Mouse (Mus musculus): Measurements from ENCODE around the gene Ranbp10.

Gene Ranbp10

DNA sequence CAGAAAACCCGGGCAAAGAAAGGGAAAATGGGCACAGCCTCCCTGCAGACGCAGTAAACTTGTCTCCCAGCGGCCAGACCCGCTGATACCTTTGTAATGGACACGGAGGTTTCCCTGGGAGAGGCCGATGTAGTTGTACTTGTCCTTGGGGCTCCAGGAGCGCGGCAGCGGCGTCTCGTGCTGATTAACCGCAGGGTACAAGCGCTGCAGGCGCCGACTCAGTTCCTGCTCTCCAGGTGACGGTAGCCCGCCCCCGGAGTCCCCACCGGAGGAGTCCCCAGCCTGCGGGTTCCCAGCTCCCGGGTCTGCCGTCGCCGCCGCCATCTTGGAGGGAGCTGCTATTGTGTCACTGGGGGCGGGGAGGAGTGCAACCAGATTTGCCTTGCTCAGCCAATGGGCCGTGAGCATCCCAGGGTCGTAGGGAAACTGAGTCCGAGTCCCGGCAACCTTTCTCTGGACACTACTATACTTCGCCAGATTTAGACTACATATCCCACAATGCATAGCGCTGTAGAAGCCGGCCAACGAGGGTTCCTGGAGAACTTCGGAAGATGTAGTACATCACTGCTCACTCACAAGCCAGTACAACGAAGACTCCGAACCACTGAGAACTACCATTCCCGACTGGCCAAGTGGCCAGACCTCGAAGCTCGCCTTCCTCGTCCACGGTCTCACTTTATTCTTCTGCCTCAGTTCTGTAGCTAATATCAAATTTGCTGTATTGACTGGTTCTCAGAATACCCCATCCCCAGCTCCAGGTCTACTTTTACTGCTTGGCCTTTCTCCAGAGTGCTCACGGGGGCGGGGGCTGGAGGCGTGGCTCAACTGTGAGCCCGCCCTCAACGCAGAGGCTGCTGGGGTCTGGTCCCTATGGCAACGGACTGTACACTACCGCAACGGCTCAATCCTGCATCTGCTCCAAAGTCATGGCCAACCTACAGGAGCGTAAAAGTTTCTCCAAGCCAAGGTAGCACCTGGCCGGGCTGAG, at the start of gene Ranbp10, which contains the start of gene Tsnaxip1:
TSS of gene Ranbp10 (minus strand) at position 490 of the 988 bp plus-strand sequence.
TSS of gene Tsnaxip1 (plus strand) at position 871 of the 988 bp plus-strand sequence.
- peak; percentile 90 to 91 for DNase-seq (ENCODE audit: low read depth in 1 of 2, low spot score in 2 of 2)

DNA sequence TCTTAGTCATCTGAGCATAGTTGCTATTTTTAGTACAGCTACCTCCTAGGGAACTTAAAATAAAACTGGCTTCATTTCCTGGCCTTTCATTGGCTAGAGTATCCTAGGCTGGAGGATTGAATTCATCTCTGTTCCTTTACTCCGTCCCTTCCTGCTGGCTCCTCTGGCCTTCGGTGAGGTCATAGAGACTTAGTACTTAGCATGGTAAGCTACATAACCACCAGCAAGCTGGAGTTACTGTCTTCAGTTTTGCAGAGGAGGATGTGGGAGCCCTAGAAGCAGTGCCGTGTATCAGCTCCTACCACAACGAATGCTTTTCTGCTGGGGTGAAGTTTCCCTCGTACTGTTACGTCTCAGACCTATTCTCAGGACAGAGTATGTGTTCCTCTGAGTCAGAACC, 47.2 kb upstream of the Ranbp10 start:
- DNase-seq (ENCODE audit: low read depth in 1 of 2, low spot score in 2 of 2), result no peak

DNA sequence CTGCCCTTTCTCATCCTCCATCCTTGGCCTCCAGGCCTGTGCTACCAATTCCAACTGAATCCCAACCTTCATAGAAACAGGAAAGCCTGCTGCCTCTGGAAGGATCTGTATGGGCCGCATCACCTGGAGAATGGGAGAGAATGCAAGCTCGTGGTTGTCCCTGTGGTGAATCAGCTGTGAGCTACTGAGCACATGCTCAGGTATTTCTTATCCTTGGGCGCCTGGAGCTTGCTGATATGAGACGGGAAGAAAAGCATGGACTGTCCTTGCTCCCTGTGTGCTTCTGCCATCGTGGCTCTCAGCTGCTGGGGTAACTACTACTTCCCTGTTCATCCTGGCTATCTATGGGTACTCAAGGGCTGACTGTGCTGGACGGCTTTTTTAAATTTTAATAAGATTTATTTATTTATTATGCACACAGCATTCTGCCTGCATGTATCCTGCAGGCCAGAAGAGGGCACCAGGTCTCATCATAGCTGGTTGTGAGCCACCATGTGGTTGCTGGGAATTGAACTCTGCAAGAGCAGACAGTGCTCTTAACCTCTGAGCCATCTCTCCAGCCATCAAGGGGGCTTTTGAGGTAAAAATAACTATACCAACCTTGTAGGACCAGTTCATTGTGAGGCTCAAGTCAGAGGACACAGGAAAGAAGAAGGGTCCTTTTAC, 39.3 kb upstream of the Ranbp10 start:
- DNase-seq (ENCODE audit: low read depth in 1 of 2, low spot score in 2 of 2), result no peak

DNA sequence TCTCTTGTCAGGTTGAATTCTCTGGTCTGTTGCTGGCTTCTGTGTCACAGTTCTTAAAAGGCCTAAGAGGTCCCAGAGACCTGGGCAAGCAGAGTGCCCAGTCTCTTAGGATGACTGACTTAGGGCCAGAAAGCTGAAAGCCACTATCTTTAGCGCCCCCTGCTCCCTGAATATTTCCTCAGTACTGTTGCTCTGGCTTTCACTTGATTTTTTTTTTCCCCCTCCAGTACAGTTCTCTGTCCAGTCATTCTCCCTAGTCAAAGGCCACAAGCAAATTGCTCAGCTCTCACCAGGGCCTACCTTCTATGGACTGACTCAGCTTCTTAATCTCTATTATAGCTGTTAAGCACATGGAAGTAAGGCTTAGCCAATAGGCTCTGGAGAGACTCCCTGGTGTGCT, 34.8 kb upstream of the Ranbp10 start:
- no peak for DNase-seq (ENCODE audit: low read depth in 1 of 2, low spot score in 2 of 2)

DNA sequence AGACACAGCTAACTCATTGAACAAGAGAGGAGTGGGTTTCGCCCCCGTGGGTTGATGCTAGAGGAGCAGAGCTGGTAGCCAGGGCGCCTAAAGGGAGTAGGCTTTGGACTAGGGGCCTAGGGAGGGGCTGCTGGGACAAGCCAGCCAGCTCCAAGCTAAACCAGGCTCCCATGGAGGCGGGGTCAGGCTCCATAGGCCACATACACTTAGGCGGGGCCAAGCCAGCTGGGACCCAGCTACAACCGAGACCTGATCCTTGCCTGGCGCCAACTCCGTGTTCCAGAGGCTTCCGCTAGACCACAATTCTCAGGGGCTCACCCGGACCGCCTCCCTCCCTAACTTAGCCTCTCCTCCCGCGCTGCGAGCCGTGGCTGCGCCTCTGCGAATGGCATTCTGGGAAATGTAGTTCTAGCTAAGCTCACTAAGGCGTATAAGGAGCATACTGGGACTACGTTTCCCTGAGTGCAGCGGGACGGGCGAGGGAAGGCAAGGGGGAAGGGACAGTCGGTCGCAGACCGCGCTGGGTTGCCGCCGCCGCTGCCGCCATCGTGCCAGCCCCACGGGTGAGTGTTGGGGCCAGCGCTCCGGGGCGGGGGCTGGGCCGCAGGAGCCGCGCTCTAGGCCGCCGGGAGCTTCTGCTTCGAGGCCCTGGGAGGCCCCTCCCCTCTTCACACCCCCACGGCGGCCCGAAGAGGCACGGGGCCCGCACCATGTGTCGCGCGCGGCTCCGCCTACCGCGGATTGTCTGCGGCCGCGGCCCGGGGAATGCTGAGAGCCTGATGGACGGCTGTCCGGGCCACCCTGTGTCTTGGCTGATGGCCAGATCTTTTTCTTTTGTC, 33.2 kb upstream of the Ranbp10 start, which contains the start of gene Nutf2:
TSS of gene Nutf2 (plus strand) at position 438 of the 839 bp plus-strand sequence.
- DNase-seq (ENCODE audit: low read depth in 1 of 2, low spot score in 2 of 2), result peak; percentile 83 to 91

DNA sequence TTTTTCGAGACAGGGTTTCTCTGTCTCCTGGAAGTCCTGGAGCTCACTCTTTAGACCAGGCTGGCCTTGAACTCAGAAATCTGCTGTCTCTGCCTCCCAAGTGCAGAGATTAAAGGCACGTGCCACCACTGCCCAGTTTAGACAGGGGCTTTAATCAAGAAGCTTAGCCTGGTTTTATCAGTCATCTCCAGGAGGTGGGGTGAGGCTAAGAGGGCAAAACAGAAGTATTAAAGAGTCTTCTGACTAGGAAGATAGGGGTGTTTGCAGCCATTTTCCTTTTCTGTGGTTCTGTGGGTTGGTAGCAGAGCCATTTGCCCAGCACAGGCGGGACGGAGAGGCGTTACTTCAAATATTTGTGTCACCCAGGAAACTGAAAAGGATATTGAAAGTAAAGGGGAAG, 32.2 kb upstream of the Ranbp10 start:
- DNase-seq (ENCODE audit: low read depth in 1 of 2, low spot score in 2 of 2), result no peak

DNA sequence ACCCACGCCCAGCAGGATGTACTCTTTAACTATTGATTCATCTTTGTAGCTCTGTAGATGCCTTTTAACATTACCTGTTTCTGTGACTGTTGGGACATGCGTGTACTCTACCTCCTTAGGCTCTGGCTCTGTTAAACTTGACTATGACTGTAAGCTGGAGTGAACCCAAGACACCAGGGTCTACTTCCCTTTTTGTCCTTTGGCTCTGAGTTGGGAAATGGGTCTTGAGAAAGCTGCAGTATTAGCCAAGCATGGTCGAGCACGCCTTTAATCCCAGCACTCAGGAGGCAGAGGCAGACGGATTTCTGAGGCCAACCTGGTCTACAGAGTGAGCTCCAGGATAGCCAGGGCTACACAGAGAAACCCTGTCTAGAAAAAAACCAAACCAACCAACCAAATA, 31.3 kb upstream of the Ranbp10 start:
- peak; percentile 51 to 70 for DNase-seq (ENCODE audit: low read depth in 1 of 2, low spot score in 2 of 2)

DNA sequence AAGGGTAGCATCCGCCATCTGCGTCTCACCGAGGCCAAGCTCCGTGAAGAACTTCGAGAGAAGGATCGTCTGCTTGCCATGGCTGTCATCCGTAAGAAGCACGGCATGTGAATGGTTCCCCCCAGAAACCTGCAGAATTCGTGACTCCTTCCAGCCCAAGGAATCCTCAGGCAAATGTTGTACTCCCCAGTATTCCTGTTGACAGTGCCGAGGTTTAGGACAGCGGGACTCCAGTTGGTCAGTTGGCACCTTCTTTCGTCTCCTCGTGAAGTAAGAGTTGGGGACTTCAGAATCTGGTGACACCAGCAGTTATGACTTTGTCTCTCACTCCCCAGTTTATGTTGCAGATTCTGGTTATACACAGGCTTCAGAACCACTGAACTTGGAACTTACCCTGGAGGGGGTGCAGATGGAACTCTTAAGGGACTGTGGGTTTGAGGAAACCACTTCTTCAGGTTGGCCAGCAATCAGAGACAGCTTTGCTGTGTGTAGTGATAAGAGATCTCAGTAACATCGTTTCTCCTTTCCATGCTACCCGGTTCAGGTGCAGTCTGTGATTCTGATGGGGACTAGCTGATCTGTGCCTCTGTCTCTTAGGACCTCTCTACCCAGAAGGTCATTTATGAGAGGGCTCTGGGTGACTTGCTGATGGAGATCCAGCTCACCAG, 29.2 kb upstream of the Ranbp10 start:
- DNase-seq (ENCODE audit: low read depth in 1 of 2, low spot score in 2 of 2), result no peak

DNA sequence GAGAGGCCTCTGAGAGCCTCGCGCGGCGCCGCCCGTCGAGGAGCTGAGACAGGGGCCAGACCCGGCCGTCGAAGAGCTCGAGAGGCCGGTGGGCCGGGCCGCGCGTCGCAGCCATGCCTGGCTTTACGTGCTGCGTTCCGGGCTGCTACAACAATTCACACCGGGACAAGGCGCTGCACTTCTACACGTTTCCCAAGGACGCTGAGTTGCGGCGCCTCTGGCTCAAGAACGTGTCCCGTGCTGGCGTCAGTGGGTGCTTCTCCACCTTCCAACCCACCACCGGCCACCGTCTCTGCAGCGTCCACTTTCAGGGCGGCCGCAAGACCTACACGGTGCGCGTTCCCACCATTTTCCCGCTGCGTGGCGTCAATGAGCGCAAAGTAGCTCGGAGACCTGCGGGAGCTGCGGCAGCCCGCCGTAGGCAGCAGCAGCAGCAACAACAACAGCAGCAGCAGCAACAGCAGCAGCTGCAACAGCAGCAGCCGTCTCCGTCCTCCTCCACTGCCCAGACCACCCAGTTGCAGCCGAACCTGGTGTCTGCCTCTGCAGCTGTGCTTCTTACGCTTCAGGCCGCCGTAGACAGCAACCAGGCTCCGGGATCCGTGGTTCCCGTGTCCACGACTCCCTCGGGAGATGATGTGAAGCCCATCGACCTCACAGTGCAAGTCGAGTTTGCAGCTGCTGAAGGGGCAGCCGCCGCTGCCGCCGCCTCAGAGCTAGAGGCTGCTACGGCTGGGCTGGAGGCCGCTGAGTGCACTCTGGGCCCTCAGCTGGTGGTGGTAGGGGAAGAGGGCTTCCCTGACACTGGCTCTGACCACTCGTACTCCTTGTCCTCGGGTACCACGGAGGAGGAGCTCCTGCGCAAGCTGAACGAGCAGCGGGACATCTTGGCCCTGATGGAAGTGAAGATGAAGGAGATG, 28.4 kb upstream of the Ranbp10 start:
- DNase-seq (ENCODE audit: low read depth in 1 of 2, low spot score in 2 of 2), result no peak

DNA sequence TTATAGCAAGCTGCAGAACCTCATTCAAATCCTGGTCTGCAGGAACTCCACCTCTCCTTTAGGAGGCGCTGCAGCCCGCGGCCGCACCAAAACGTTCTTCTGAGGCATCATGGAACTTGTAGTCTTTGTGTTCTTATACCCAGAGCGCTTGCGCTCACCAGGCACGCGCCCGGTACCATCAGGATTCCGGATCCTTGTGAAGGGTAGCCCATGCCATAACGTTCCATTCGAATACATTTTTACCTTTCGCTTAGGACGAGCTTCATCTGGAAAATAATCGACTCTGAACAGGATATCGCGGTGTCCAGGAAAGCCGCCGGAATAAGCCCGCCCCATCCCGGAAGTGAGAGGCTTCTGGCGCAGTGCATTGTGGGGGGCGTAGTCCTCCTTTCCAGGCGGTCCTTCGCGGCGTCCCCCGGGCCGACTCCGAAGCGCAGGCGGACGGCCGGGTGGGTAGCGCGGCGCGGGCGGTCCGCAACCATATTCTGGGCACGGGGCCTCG, 27.6 kb upstream of the Ranbp10 start, which contains the start of gene Thap11:
TSS of gene Thap11 (plus strand) at position 418 of the 502 bp plus-strand sequence.
- peak; percentile 69 to 80 for DNase-seq (ENCODE audit: low read depth in 1 of 2, low spot score in 2 of 2)

DNA sequence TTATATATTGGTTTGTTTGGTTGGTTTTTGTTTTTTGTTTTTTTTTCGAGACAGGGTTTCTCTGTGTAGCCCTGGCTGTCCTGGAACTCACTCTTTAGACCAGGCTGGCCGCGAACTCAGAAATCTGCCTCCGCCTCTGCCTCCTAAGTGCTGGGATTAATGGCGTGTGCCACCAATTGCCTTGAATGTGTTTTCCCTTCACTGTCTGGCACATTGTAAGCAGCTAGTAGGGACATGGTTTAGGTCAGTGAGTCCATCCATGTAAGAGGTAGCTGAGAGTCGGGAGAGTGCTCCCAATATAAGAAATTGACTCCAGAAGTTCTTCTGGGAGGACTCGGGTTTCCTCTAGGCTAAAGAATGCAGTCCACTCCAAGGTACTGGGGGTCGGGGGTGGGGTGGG, 27.2 kb upstream of the Ranbp10 start:
- DNase-seq (ENCODE audit: low read depth in 1 of 2, low spot score in 2 of 2), result no peak

DNA sequence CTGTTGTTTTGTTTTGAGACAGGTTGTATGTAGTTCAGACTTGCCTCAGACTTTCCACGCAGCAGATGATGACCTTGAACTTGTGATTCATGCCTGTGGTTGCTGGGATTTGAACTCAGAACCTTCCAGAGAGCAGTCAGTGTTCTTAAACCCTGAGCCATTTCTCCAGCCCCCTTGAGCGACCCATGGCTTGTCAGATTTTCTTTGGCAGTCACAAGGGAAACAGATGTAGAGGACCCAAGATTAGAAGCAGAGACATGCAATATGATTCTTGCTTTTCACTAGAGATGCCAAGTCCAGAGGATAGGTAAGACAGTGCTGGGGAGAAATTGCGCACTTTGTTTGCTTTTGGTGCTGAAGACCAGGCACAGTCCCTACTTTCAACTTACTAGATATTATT, 26.0 kb upstream of the Ranbp10 start, which contains the start of gene Cenpt:
TSS of gene Cenpt (minus strand) at position 101 of the 400 bp plus-strand sequence.
- no peak for DNase-seq (ENCODE audit: low read depth in 1 of 2, low spot score in 2 of 2)

DNA sequence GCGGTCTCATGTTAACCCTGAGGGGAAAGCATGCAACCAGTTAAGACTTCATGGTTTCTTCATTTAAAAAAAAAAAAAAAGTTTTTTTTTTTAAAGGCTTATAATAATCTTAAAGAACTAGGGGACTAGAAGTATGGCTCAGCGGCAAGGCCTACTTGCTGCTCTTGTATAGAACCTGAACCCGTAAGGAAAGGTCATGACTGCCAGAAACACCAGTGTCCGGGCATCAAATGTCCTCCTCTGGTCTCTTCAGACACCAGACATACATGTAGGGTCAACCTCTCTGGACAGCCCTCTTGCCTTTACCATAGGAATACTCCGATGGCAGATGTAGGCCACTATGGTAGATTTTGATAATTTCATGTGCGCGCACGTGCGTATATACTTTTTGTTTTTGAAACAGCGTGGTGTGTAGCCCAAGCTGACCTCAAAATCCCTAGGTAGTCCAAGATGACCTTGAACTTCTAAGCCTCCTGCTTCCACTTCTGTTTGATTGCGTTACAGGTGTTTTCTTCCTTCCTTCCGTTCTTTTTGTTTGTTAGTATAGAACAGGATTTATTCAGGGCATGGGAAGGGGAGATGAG, 25.1 kb upstream of the Ranbp10 start:
- no peak for DNase-seq (ENCODE audit: low read depth in 1 of 2, low spot score in 2 of 2)

DNA sequence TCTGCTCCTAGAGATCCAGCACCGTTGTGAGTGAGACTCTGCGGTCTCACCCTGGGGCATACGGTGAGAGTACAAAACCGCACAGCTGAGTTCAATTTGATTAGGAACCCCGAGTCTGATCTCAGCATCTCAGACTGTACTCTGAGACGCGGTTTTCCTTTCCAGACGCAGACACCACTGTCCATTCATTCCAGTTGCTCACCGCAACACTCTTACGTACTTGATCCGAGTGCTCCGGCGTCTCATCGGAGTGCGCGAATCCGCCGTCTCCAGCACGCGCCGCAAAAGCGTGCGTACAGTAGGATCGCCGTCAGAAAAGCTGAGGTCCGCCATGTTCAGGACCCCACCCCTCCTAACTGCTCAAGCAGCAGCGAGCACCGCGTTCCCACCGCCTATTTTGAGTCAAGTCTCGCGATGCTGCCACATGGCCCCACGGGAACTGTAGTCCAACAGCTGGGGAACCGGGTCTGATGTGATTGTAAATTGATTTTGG, 24.5 kb upstream of the Ranbp10 start:
- DNase-seq (ENCODE audit: low read depth in 1 of 2, low spot score in 2 of 2), result peak; percentile 40 to 72

DNA sequence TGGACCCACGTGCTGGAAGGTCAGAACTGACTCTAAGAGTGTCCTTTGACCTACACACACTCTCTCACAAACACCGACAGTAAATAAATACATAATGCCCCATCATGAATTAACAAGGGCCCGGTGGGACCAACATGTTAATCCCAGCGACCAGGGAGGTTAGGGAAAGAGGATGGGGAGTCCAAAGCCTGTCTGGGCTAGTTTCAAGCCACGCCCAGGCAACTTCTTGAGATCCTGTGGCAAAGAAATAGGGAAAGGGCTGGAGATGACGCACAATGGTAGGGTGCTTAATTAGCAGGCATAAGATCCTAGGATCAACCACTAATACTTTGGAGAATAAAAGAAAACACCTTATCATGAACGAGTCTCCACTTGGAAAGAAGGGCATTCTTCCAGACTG, 23.5 kb upstream of the Ranbp10 start:
- DNase-seq (ENCODE audit: low read depth in 1 of 2, low spot score in 2 of 2), result no peak

DNA sequence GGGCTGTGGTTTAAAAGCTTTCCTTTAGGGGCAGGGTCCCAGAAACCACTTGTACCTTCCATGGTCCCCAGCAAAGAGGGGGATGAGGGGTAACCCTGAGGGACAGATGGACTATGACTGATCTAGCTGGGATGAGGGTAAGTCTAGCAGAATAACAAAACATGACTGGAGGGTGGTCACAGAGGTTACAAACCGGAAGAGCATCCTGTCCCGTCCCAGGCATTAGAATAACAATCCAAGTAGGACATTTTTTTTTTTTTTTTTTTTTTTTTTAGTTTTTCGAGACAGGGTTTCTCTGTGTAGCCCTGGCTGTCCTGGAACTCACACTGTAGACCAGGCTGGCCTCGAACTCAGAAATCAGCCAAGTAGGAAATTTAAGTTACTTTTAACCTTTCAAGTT, 22.9 kb upstream of the Ranbp10 start:
- no peak for DNase-seq (ENCODE audit: low read depth in 1 of 2, low spot score in 2 of 2)

DNA sequence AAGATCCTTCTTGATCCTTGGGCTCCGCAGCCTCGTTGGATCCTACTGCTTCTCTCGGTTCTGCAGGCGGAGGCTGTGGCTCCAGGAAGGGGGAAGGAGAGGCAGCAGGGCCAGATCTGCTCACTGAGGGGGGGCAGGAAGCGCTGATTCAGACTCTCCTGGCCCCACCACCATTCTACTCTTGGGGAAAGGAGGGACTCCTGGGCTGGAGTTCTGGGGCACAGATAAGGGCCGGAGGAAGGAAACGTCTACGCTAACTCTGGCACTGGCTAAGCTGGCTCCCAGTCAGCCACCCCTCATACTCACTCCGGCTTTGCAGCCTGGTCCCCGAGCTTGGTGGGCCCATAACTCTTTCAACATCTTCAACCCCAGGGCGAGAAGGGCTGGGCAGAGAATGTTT, 19.5 kb upstream of the Ranbp10 start:
- DNase-seq (ENCODE audit: low read depth in 1 of 2, low spot score in 2 of 2), result no peak

DNA sequence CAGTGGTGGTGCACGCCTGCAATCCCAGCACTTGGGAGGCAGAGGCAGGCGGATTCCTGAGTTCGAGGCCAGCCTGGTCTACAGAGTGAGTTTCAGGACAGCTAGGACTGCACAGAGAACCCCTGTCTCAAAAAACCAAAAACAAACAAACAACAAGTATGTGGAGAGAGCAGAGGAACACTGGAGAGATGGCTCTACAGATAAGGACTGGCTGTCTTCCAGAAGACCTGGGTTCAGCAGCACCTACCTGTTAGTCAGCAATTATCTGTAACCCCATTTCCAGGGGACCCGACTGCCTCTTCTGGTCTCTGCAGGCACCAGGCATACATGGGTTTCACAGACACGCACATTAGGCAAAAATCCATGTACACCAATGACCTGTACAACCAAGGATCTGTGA, 12.1 kb upstream of the Ranbp10 start:
- no peak for DNase-seq (ENCODE audit: low read depth in 1 of 2, low spot score in 2 of 2)

DNA sequence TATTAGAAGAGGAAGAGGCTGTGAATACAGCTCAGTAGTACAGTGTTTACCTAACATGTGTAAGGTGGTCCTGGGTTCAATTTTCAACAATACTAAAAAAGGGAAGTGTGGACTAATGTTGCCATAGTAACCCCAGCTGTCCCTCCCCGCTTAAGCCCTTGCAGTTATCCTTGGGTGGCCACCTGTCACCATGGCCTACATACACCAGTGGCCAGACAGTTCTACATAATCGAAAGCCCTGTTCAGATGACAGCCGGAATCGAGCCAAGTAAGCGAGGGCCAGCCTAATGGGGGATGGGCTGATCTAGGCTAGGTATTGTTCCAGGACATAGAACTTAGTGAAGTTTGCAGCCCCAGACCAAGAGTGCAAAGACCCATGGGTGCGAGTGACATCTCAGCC, 9.8 kb upstream of the Ranbp10 start:
- DNase-seq (ENCODE audit: low read depth in 1 of 2, low spot score in 2 of 2), result no peak
